Mouse (Mus musculus) liver, adult 2 months (tissue): ENCODE measurements around the gene Adgrf5.

ENCODE experiments used
- CTCF ChIP-seq: fragments of 200-500 bp; IDR thresholded peaks from 2 replicates; pipeline ENCODE4 v1.5.1; 2011; ENCODE audit warnings: low read depth, low read length, control low read depth
- POLR2A ChIP-seq: fragments of 200-500 bp; IDR thresholded peaks from 2 replicates; pipeline ENCODE4 v1.6.1; 2011; ENCODE audit warnings: low read length, control low read depth; ENCODE audit not compliant: insufficient read depth; ENCODE audit errors: extremely low read depth

DNA sequence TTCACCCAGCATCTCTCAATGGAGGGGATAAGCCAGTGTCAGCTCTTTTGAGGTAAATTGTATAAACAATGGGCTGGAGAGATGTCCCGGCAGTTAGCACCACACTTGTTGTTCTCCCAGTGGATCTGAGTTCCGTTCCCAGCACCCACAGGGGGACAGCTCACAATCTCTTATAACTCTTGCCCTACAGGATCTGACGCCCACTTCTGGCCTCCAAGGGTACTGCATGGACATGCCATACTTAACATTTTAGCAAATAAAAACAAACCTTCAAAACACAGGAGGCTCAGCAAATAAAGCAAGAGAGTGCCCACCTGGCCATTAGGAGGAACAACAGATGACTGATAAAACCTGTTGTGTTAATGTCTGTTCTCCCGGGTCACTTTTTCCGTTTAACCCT is 59.0 kb downstream of the Adgrf5 start:
- TF ChIP-seq POLR2A: no peak
- peak; percentile 13; the same call in 1 of the 2 replicates for TF ChIP-seq CTCF
